Mouse (Mus musculus): Measurements from ENCODE around the gene Tmem147.

The Tmem147 gene

GRCm38 (mm10) chr7:30728214-30728613, 1.1 kb downstream of the Tmem147 start:
- no peak for DNase-seq (ENCODE audit: low spot score in 2 of 2)

GRCm38 (mm10) chr7:30723274-30723953, 5.9 kb downstream of the Tmem147 start:
- DNase-seq (ENCODE audit: low spot score in 2 of 2): no peak

GRCm38 (mm10) chr7:30721286-30721685, 8.1 kb downstream of the Tmem147 start:
- DNase-seq (ENCODE audit: low spot score in 2 of 2): no peak

- DNase-seq (ENCODE audit: low spot score in 2 of 2): no peak
Measured at GRCm38 (mm10) chr7:30719669-30720068, 9.7 kb downstream of the Tmem147 start.

- no peak for DNase-seq (ENCODE audit: low spot score in 2 of 2)
Measured at GRCm38 (mm10) chr7:30717716-30718046, 11.7 kb downstream of the Tmem147 start.

- peak; percentile 54 to 85 for DNase-seq (ENCODE audit: low spot score in 2 of 2)
Measured at GRCm38 (mm10) chr7:30717006-30717715, 12.2 kb downstream of the Tmem147 start.

- DNase-seq (ENCODE audit: low spot score in 2 of 2): no peak
Measured at GRCm38 (mm10) chr7:30711942-30712341, 17.4 kb downstream of the Tmem147 start, which contains the start of gene Atp4a. Atp4a (plus strand) TSS chr7:30712209.

GRCm38 (mm10) chr7:30707441-30707840, 21.9 kb downstream of the Tmem147 start:
- DNase-seq (ENCODE audit: low spot score in 2 of 2): no peak

GRCm38 (mm10) chr7:30706214-30706882, 23.0 kb downstream of the Tmem147 start:
- DNase-seq (ENCODE audit: low spot score in 2 of 2): no peak

GRCm38 (mm10) chr7:30698589-30698988, 30.8 kb downstream of the Tmem147 start, which contains the start of gene 2200002J24Rik:
2200002J24Rik (plus strand) TSS chr7:30698926.
- peak in 1 of 2 experiments; percentile 48 for DNase-seq (ENCODE audit: low spot score in 2 of 2)

GRCm38 (mm10) chr7:30698101-30698500, 31.2 kb downstream of the Tmem147 start:
- peak in 1 of 2 experiments; percentile 51 for DNase-seq (ENCODE audit: low spot score in 2 of 2)

GRCm38 (mm10) chr7:30688325-30688724, 41.0 kb downstream of the Tmem147 start:
- no peak for DNase-seq (ENCODE audit: low spot score in 2 of 2)

GRCm38 (mm10) chr7:30683425-30683824, 45.9 kb downstream of the Tmem147 start:
- DNase-seq (ENCODE audit: low spot score in 2 of 2): no peak

- no peak for DNase-seq (ENCODE audit: low spot score in 2 of 2)
Measured at GRCm38 (mm10) chr7:30681897-30682296, 47.4 kb downstream of the Tmem147 start.

- no peak for DNase-seq (ENCODE audit: low spot score in 2 of 2)
Measured at GRCm38 (mm10) chr7:30678263-30678975, 50.9 kb downstream of the Tmem147 start.
